Mouse (Mus musculus) limb, embryonic 12.5 days (tissue): Measurements from ENCODE around the gene Trim45. TPM values are rescaled to one million over a fixed set of nuclear protein-coding genes. Genes with fewer than 3 reads are reported as not detected.

Source experiments
- ATAC-seq: fragments of 200-750 bp; cut with Nextera tagmentation; 2 replicates; pipeline ENCODE4 v1.8.0; 2017; ENCODE audit warnings: low read depth, moderate TSS enrichment; ENCODE audit not compliant: insufficient number of reproducible peaks, insufficient read depth, low FRiP score, low TSS enrichment
- H3K27ac ChIP-seq: fragments of 300-500 bp; sonication (generic); 2 replicates; pipeline ENCODE4 v1.5.1; 2016; ENCODE audit warnings: mild to moderate bottlenecking, moderate library complexity
- H3K27me3 ChIP-seq: fragments of 300-500 bp; sonication (generic); 2 replicates; pipeline ENCODE4 v1.6.1; 2016; ENCODE audit warnings: mild to moderate bottlenecking, moderate library complexity
- H3K36me3 ChIP-seq: fragments of 300-500 bp; sonication (generic); 2 replicates; pipeline ENCODE4 v1.6.1; 2016; ENCODE audit warnings: mild to moderate bottlenecking, moderate library complexity
- H3K4me1 ChIP-seq: fragments of 300-500 bp; sonication (generic); replicated peaks from 2 replicates; pipeline ENCODE4 v1.6.1; 2016
- H3K4me2 ChIP-seq: fragments of 300-500 bp; sonication (generic); 2 replicates; pipeline ENCODE4 v1.6.1; 2016; ENCODE audit warnings: mild to moderate bottlenecking, moderate library complexity
- H3K4me3 ChIP-seq: fragments of 300-500 bp; sonication (generic); replicated peaks from 2 replicates; pipeline ENCODE4 v1.5.1; 2016; ENCODE audit warnings: mild to moderate bottlenecking
- H3K9ac ChIP-seq: fragments of 300-500 bp; sonication (generic); replicated peaks from 2 replicates; pipeline ENCODE4 v1.6.1; 2016; ENCODE audit warnings: mild to moderate bottlenecking, moderate library complexity
- H3K9me3 ChIP-seq: fragments of 300-500 bp; sonication (generic); 2 replicates; pipeline ENCODE4 v1.6.1; 2016; ENCODE audit warnings: mild to moderate bottlenecking, moderate library complexity
- WGBS: fragments of 180-500 bp; shearing (Covaris S2); methylation state at CpG from one replicate; pipeline ENCODE4 v1.1.7; 2016; 5-methylcytosine and 5-hydroxymethylcytosine counted together
- polyA plus RNA-seq: library from polyadenylated mRNA; unstranded; fragments of >200 nt; fragmentation: Nextera tagmentation; extraction: Ambion mirVana; gene quantifications from 2 replicates; pipeline ENCODE4 v1.2.1, GENCODE M21; 2016

Trim45 gene
- polyA plus RNA-seq, 1 experiment from 2014 or later, result 8.8 TPM

DNA sequence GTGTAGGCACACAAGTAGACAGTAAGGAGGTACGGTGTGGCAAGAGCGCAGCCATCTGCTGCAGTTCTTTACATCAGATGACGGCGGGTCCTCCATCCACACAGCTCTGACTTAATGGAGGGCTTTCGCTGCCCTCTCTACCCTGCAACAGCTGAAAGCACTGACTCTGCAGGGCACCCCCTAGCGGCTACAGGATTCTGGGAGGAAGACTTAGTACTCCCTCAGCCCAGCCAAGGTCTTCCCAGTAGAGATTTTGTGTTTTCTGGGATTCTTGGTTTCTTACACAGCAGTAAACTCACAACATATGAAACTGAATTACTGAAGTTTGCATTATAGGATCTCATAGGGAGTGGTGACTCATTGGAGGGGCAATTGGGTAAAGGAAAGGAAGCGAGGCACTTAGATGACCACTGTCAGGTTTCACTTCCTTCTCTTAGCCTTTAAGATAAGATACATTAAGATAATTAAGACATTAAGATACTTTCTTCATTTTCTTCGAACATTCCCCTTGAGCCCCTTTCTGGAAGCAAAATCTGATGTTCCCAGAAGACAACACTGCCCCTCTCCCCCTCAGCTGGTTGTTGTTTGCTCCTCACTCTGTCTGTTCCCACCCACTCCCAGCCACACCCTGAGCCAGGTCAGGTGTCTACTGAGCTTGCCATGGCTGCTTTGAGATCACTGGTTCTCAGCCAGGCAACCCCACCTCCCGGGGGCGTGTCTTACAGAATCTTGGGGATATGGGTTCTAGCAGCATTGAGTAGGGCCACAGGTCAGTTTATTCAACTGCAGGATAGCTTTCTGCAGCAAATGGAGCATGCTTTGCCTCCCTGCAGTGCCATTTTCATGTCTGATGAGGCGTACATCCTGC is 10.3 kb downstream of the Trim45 start:
- Histone ChIP-seq H3K36me3 (peaks cover 91% of the 10 kb centered on the region), H3K9ac (no peak overlapping the region), H3K4me3 (no peak overlapping the region), H3K4me2 (no peak overlapping the region), H3K27ac (no peak overlapping the region), H3K27me3 (no peaks in the 10 kb centered on the region), H3K9me3 (no peaks in the 10 kb centered on the region), H3K4me1 (no peaks in the 10 kb centered on the region)
- WGBS, result 77% methylated on average over 11 of the region's 11 CpGs
- no peak for ATAC-seq

DNA sequence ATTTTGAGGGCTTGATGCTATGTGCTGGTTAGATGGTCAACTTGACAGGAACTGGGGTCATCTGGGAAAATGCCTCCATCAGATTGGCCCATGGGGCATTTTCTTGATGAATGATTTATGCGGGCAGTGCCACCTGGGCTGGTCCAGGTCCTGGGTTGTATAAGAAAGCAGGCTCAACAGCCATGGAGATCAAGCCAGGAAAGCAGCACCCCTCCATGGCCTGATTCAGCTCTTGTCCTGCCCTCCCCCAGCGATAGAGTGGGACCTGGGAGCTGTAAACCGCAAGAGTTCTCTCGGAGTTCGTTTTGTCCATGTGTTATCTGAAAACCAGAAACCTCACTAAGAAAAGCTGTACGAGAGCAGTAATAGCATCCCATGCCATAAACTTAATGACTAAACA is 13.5 kb downstream of the Trim45 start:
- H3K9me3 ChIP-seq, result no peaks in the 10 kb centered on the region
- H3K36me3 ChIP-seq, result peaks cover 95% of the 10 kb centered on the region
- H3K4me3 ChIP-seq, result no peak overlapping the region
- ATAC-seq, result no peak
- no peak overlapping the region for H3K9ac ChIP-seq
- WGBS, result 63% methylated on average over 6 of the region's 6 CpGs
- no peak overlapping the region for H3K27ac ChIP-seq
- no peaks in the 10 kb centered on the region for H3K27me3 ChIP-seq
- no peaks in the 10 kb centered on the region for H3K4me1 ChIP-seq
- no peak overlapping the region for H3K4me2 ChIP-seq

DNA sequence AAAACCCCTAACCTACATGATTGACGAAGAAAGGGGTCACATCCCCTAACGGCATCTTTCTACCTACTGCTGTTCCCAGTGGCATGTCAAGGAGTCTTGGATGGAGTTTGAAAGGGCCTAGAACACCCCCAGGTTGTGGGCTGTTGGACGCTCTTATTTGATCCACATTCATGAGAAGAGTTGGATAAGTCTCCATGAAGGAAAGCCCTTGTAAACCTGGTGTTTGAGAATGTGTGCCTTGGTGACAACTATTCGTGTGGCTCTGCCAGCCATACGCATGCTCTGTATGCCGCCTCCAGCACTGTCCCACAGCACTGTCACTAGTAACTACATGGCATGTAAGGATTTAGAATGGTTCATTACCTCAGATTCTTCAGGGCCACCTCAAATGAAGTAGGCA is 14.2 kb downstream of the Trim45 start:
- WGBS, result 95% methylated on average over 6 of the region's 6 CpGs

DNA sequence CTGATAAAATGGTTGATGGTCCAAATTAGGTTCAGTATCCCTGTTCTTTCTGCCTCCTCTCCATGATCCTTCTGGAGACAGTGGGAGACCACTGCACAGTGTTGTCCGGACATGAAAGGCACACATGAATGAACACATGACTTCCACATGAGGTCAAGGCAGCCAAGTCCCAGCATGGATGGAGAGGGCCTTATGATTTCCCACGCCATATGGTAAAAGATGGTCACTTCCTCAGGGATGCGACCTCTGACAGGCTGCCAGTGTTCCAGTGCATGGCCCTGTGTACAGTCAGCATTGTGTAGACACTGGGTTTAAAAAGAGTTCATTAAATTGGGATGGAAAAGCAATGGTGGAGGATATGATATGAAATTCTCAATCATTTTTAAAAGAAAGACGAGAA is 16.2 kb downstream of the Trim45 start:
- Histone ChIP-seq H3K27me3 (no peaks in the 10 kb centered on the region), H3K9ac (no peak overlapping the region), H3K27ac (no peak overlapping the region), H3K4me3 (no peak overlapping the region), H3K4me2 (no peak overlapping the region), H3K4me1 (no peaks in the 10 kb centered on the region), H3K36me3 (peaks cover 89% of the 10 kb centered on the region), H3K9me3 (no peaks in the 10 kb centered on the region)
- 93% methylated on average over 4 of the region's 4 CpGs for whole genome bisulfite sequencing
- ATAC-seq, result no peak

More for the DNA sequence above, 14.2 kb downstream of the Trim45 start:
- Histone ChIP-seq H3K9me3 (no peaks in the 10 kb centered on the region), H3K9ac (no peak overlapping the region), H3K4me2 (no peak overlapping the region), H3K27ac (no peak overlapping the region), H3K27me3 (no peaks in the 10 kb centered on the region), H3K4me1 (no peaks in the 10 kb centered on the region), H3K36me3 (peaks cover 95% of the 10 kb centered on the region), H3K4me3 (no peak overlapping the region)
- ATAC-seq, result no peak

DNA sequence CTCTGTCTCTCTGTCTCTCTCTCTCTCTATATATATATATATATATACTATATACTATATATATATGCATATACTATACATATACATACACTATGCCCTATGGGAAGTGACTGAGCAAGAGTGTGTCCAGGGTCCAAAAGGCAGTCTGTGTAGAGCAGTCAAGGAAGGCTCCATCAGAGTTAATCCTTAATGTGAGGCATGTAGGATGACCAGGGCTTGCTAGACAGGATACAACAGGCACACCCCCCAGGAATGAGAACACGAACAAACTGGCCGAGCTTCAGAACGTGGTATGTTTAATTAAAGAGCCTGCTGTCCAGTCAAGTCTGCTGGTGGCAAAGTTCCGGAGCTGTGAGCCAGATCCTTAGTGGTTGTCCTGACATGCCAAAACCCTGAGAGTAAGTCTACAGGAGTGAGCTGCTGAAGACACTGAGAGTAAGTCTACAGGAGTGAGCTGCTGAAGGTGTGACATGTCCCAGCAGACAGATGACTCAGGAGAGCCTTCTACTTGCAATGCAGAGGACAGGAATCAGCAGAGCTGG is 18.6 kb downstream of the Trim45 start:
- H3K4me1 ChIP-seq, result no peaks in the 10 kb centered on the region
- no peak for ATAC-seq
- no peaks in the 10 kb centered on the region for H3K9me3 ChIP-seq
- H3K36me3 ChIP-seq, result peaks cover 94% of the 10 kb centered on the region
- H3K4me2 ChIP-seq, result no peak overlapping the region
- no peaks in the 10 kb centered on the region for H3K27me3 ChIP-seq
- no peak overlapping the region for H3K9ac ChIP-seq
- 85% methylated on average over 4 of the region's 4 CpGs for WGBS
- no peak overlapping the region for H3K27ac ChIP-seq
- no peak overlapping the region for H3K4me3 ChIP-seq

DNA sequence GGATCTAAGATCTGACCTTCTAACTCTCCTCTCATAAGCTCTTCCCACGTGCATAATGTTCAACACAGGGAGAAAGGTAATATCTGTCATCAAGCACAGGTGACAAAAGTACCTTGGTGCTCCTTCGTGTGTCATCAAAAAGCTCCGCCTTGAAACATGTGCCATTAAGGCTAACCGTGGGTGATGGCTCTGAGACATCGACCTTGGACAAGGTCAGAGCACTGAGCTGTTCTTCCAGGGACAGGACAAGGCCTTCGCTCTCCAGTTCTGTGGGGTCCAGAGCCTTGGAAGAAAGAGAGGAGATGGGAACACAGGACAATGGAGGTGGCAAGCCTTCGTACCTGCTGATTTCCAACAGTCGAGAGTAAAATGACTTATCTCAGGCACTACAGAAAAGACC is 25.3 kb downstream of the Trim45 start:
- Histone ChIP-seq H3K27me3 (no peaks in the 10 kb centered on the region), H3K4me1 (no peaks in the 10 kb centered on the region), H3K27ac (no peak overlapping the region), H3K4me3 (no peak overlapping the region), H3K9ac (no peak overlapping the region), H3K4me2 (no peak overlapping the region), H3K9me3 (no peaks in the 10 kb centered on the region), H3K36me3 (peaks cover 96% of the 10 kb centered on the region)
- WGBS, result 91% methylated on average over 8 of the region's 8 CpGs
- ATAC-seq, result no peak

DNA sequence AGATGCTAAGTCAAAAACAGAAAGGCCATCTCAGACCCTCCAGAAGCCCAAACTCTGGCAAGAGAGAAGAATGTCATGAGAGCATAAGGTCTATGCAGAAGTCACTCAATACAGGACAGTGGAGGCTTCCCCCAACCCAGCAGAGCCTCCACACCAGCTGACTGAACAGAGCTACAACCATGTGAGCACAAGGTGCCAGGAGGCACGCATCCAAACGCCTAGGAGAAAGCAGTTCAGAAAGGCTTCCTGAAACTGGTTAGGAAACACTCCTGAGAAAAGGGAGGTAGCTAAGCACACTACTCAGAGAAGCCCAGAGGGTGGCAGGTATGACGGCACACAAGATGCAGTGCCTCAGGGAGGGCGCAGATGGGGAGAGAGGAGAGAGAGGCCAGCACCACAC is 29.5 kb downstream of the Trim45 start:
- no peak overlapping the region for H3K9ac ChIP-seq
- H3K4me1 ChIP-seq, result no peaks in the 10 kb centered on the region
- no peak overlapping the region for H3K4me3 ChIP-seq
- H3K4me2 ChIP-seq, result no peak overlapping the region
- H3K36me3 ChIP-seq, result peaks cover 94% of the 10 kb centered on the region
- no peak overlapping the region for H3K27ac ChIP-seq
- 82% methylated on average over 4 of the region's 4 CpGs for WGBS
- no peaks in the 10 kb centered on the region for H3K9me3 ChIP-seq
- H3K27me3 ChIP-seq, result no peaks in the 10 kb centered on the region
- no peak for ATAC-seq

DNA sequence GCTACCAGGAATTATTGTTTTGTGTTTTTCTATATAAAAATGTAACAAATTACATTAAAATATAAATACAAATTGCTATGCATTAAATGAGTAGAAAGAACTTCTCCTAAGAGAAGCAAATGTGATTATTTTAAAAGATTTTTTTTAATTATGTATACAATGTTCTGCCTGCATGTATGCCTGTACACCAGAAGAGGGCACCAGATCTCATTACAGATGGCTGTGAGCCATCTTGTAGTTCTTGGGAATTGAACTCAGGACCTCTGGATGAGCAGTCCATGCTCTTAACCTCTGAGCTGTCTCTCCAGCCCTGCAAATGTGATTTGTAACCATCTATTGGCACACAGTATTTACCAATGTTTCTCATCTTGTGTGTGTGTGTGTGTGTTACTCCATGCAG is 32.6 kb downstream of the Trim45 start:
- Histone ChIP-seq H3K9ac (no peak overlapping the region), H3K27ac (no peak overlapping the region), H3K4me1 (no peaks in the 10 kb centered on the region), H3K4me3 (no peak overlapping the region), H3K4me2 (no peak overlapping the region), H3K27me3 (no peaks in the 10 kb centered on the region), H3K9me3 (no peaks in the 10 kb centered on the region), H3K36me3 (peaks cover 95% of the 10 kb centered on the region)
- ATAC-seq, result no peak

DNA sequence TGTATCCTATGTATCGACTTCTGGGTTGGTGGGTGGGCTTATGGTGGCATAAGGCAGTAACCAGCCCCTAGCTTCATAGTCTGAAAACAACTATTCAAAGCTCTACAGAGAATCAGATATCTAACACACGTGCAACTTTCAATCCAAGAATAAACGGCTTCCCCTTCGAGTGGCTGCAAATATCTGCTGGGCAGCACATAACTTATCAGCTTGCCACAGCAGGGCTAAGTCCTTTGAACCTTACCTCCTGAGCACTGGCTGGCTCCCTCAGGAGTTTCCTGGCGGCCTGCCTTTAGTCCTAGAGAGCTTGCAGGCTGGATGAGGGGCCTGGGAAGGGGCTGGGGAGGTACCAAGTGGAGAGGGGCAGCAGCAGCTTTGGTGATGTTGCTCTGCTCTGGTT is 39.0 kb downstream of the Trim45 start:
- no peak for ATAC-seq
- Histone ChIP-seq H3K9ac (no peak overlapping the region), H3K4me3 (no peak overlapping the region), H3K4me2 (no peak overlapping the region), H3K27ac (no peak overlapping the region), H3K36me3 (peaks cover 84% of the 10 kb centered on the region), H3K27me3 (no peaks in the 10 kb centered on the region), H3K9me3 (no peaks in the 10 kb centered on the region), H3K4me1 (no peaks in the 10 kb centered on the region)
- 78% methylated on average over 5 of the region's 5 CpGs for whole genome bisulfite sequencing

DNA sequence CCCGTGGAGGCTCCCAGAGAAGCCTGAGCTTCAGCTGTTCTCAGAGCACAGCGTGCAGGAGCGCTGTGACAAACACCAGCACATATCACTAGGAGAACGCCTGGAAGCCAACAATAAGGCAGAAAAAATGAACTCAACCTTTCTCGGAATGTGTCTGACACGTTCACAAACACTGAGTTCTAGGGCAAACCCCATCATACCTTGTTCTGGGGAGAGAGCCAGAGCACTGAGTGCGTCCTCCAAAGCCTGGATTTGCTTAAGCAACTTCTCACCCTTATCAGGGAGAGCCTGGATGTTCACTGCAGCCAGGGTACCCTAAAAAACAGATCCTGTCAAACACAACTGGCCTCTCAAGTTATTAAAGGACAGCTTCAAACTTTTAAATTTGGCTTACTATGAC is 39.5 kb downstream of the Trim45 start:
- H3K4me2 ChIP-seq, result no peak overlapping the region
- peaks cover 83% of the 10 kb centered on the region for H3K36me3 ChIP-seq
- H3K4me3 ChIP-seq, result no peak overlapping the region
- H3K9ac ChIP-seq, result no peak overlapping the region
- H3K4me1 ChIP-seq, result no peaks in the 10 kb centered on the region
- ATAC-seq, result no peak
- H3K27me3 ChIP-seq, result no peaks in the 10 kb centered on the region
- 87% methylated on average over 7 of the region's 7 CpGs for WGBS
- no peaks in the 10 kb centered on the region for H3K9me3 ChIP-seq
- no peak overlapping the region for H3K27ac ChIP-seq

DNA sequence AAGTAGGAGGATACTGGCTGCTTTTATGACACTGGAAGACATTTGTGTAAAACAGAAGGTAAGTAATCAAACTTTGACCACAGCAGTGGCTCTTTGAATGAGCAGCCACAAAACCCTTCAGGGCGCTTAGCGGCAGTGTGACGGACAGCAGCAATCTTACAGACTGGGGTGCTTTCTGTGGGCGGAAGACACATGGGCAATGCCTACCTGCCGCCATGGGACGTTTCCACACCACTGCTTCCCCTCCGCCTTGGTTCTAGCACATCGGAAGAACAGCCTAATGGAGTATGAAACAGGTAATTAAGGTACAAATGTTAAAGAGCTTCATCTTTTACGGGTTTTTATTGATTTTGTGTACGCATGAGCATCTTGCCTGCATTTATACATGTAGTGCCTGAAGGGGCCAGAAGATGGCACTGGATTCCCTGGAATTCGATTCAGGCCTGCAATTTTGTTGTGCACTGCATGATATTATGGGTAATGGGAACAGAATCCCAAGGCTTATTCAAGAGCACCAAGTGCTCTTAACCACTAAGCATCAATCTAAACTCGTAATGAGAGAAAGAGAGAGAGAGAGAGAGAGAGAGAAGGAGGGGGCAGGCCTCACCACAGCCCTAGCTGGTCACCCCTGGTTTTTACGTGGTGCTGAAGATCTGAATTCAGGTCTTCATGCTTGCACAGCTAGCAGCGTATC is 42.0 kb downstream of the Trim45 start:
- 80% methylated on average over 14 of the region's 14 CpGs for WGBS
- Histone ChIP-seq H3K9ac (no peak overlapping the region), H3K27ac (no peak overlapping the region), H3K27me3 (no peaks in the 10 kb centered on the region), H3K4me2 (no peak overlapping the region), H3K4me1 (peaks cover 4% of the 10 kb centered on the region), H3K36me3 (peaks cover 59% of the 10 kb centered on the region), H3K4me3 (no peak overlapping the region), H3K9me3 (no peaks in the 10 kb centered on the region)
- no peak for ATAC-seq
